Mouse (Mus musculus): ENCODE measurements around the gene Cldn14. TPM values are rescaled to one million over a fixed set of nuclear protein-coding genes. Genes with fewer than 3 reads are reported as not detected.

The Cldn14 gene
- total and polyA plus RNA-seq, 3 experiments = not detected

- WGBS = 90% methylated on average over 2 of the region's 2 CpGs
- intact Hi-C loops (cut with DNase I) = loop anchor here (5.0 kb wide), 1 partner anchor 42 kb away; no protein-coding TSS in a partner anchor
Measured at GRCm38 (mm10) chr16:93979316-93979715, 29.3 kb downstream of the Cldn14 start.

GRCm38 (mm10) chr16:93977587-93977986 is 31.1 kb downstream of the Cldn14 start:
- no peak overlapping the region for H3K9ac ChIP-seq (ENCODE audit: low read depth, low read length)
- H3K4me1 ChIP-seq (ENCODE audit: control insufficient read depth, insufficient read depth, low read length) = no peaks in the 10 kb centered on the region
- DNase-seq = no peak
- intact Hi-C loops (cut with DNase I) = loop anchor here (2.0 to 5.0 kb wide), 2 partner anchors 40 to 61 kb away; no protein-coding TSS in a partner anchor
- no peaks in the 10 kb centered on the region for H3K79me2 ChIP-seq (replicated peaks; ENCODE audit: control insufficient read depth, insufficient read depth, low read length)
- no peaks in the 10 kb centered on the region for H3K36me3 ChIP-seq (ENCODE audit: control insufficient read depth, insufficient read depth, low read length)
- H3K27ac ChIP-seq = no peak overlapping the region
- no peak overlapping the region for H3K4me3 ChIP-seq
- 69% methylated on average over 6 of the region's 6 CpGs for WGBS
- H3K27me3 ChIP-seq (ENCODE audit: control insufficient read depth, insufficient read depth, low read length) = no peaks in the 10 kb centered on the region
- no peak for TF ChIP-seq CTCF (IDR thresholded peaks at IDR 0.05)
- TF ChIP-seq POLR2A (IDR thresholded peaks at IDR 0.05; ENCODE audit: insufficient read depth, low read depth, low read length) = no peak
- TF ChIP-seq EP300 (IDR thresholded peaks at IDR 0.05; ENCODE audit: insufficient read depth, low read depth, low read length) = no peak

More at GRCm38 (mm10) chr16:93979316-93979715, 29.3 kb downstream of the Cldn14 start:
- Histone ChIP-seq H3K27me3 (ENCODE audit: control insufficient read depth, insufficient read depth, low read length) (no peaks in the 10 kb centered on the region), H3K4me1 (ENCODE audit: control insufficient read depth, insufficient read depth, low read length) (no peaks in the 10 kb centered on the region), H3K79me2 (replicated peaks; ENCODE audit: control insufficient read depth, insufficient read depth, low read length) (no peaks in the 10 kb centered on the region), H3K27ac (no peak overlapping the region), H3K4me3 (no peak overlapping the region), H3K36me3 (ENCODE audit: control insufficient read depth, insufficient read depth, low read length) (no peaks in the 10 kb centered on the region), H3K9ac (ENCODE audit: low read depth, low read length) (no peak overlapping the region)
- no peak for DNase-seq
- TF ChIP-seq CTCF (IDR thresholded peaks at IDR 0.05) (no peak), POLR2A (IDR thresholded peaks at IDR 0.05; ENCODE audit: insufficient read depth, low read depth, low read length) (no peak), EP300 (IDR thresholded peaks at IDR 0.05; ENCODE audit: insufficient read depth, low read depth, low read length) (no peak)

GRCm38 (mm10) chr16:93976907-93977306 is 31.7 kb downstream of the Cldn14 start:
- H3K27ac ChIP-seq = no peak overlapping the region
- no peak for DNase-seq
- H3K36me3 ChIP-seq (ENCODE audit: control insufficient read depth, insufficient read depth, low read length) = no peaks in the 10 kb centered on the region
- H3K4me1 ChIP-seq (ENCODE audit: control insufficient read depth, insufficient read depth, low read length) = no peaks in the 10 kb centered on the region
- H3K9ac ChIP-seq (ENCODE audit: low read depth, low read length) = no peak overlapping the region
- no peak overlapping the region for H3K4me3 ChIP-seq
- intact Hi-C loops (cut with DNase I) = loop anchor here (2.0 to 5.0 kb wide), 2 partner anchors 40 to 60 kb away; no protein-coding TSS in a partner anchor
- H3K79me2 ChIP-seq (replicated peaks; ENCODE audit: control insufficient read depth, insufficient read depth, low read length) = no peaks in the 10 kb centered on the region
- no peaks in the 10 kb centered on the region for H3K27me3 ChIP-seq (ENCODE audit: control insufficient read depth, insufficient read depth, low read length)
- 54% methylated on average over 3 of the region's 3 CpGs for WGBS
- TF ChIP-seq CTCF (IDR thresholded peaks at IDR 0.05) (peak; percentile 71), EP300 (IDR thresholded peaks at IDR 0.05; ENCODE audit: insufficient read depth, low read depth, low read length) (no peak)

GRCm38 (mm10) chr16:93975430-93975829 is 33.2 kb downstream of the Cldn14 start:
- H3K36me3 ChIP-seq (ENCODE audit: control insufficient read depth, insufficient read depth, low read length) = no peaks in the 10 kb centered on the region
- no peak for TF ChIP-seq CTCF (IDR thresholded peaks at IDR 0.05)
- no peak for TF ChIP-seq EP300 (IDR thresholded peaks at IDR 0.05; ENCODE audit: insufficient read depth, low read depth, low read length)
- no peak for TF ChIP-seq POLR2A (IDR thresholded peaks at IDR 0.05; ENCODE audit: insufficient read depth, low read depth, low read length)

GRCm38 (mm10) chr16:93974278-93974677 is 34.4 kb downstream of the Cldn14 start:
- Histone ChIP-seq H3K9ac (ENCODE audit: low read depth, low read length) (no peak overlapping the region), H3K36me3 (ENCODE audit: control insufficient read depth, insufficient read depth, low read length) (no peaks in the 10 kb centered on the region), H3K79me2 (replicated peaks; ENCODE audit: control insufficient read depth, insufficient read depth, low read length) (no peaks in the 10 kb centered on the region), H3K4me3 (no peak overlapping the region), H3K27me3 (ENCODE audit: control insufficient read depth, insufficient read depth, low read length) (no peaks in the 10 kb centered on the region), H3K4me1 (ENCODE audit: control insufficient read depth, insufficient read depth, low read length) (no peaks in the 10 kb centered on the region), H3K27ac (no peak overlapping the region)
- 44% methylated on average over 8 of the region's 8 CpGs for WGBS
- no peak for DNase-seq
- intact Hi-C loops (cut with DNase I) = no loop called here
- TF ChIP-seq POLR2A (IDR thresholded peaks at IDR 0.05; ENCODE audit: insufficient read depth, low read depth, low read length) = no peak
- no peak for TF ChIP-seq EP300 (IDR thresholded peaks at IDR 0.05; ENCODE audit: insufficient read depth, low read depth, low read length)
- TF ChIP-seq CTCF (IDR thresholded peaks at IDR 0.05) = no peak

More at GRCm38 (mm10) chr16:93975430-93975829, 33.2 kb downstream of the Cldn14 start:
- intact Hi-C loops (cut with DNase I) = loop anchor here (5.0 kb wide), 1 partner anchor 38 kb away; no protein-coding TSS in a partner anchor
- 75% methylated on average over 12 of the region's 12 CpGs for WGBS
- no peak for DNase-seq
- H3K4me1 ChIP-seq (ENCODE audit: control insufficient read depth, insufficient read depth, low read length) = no peaks in the 10 kb centered on the region
- no peak overlapping the region for H3K4me3 ChIP-seq
- no peaks in the 10 kb centered on the region for H3K27me3 ChIP-seq (ENCODE audit: control insufficient read depth, insufficient read depth, low read length)
- no peak overlapping the region for H3K27ac ChIP-seq
- no peaks in the 10 kb centered on the region for H3K79me2 ChIP-seq (replicated peaks; ENCODE audit: control insufficient read depth, insufficient read depth, low read length)
- no peak overlapping the region for H3K9ac ChIP-seq (ENCODE audit: low read depth, low read length)

GRCm38 (mm10) chr16:93973554-93973953 is 35.1 kb downstream of the Cldn14 start:
- intact Hi-C loops (cut with DNase I) = no loop called here
- Histone ChIP-seq H3K79me2 (replicated peaks; ENCODE audit: control insufficient read depth, insufficient read depth, low read length) (no peaks in the 10 kb centered on the region), H3K36me3 (ENCODE audit: control insufficient read depth, insufficient read depth, low read length) (no peaks in the 10 kb centered on the region), H3K4me1 (ENCODE audit: control insufficient read depth, insufficient read depth, low read length) (no peaks in the 10 kb centered on the region), H3K27ac (no peak overlapping the region), H3K4me3 (no peak overlapping the region), H3K27me3 (ENCODE audit: control insufficient read depth, insufficient read depth, low read length) (no peaks in the 10 kb centered on the region), H3K9ac (ENCODE audit: low read depth, low read length) (no peak overlapping the region)
- 47% methylated on average over 5 of the region's 5 CpGs for WGBS
- DNase-seq = peak; percentile 20 to 28
- TF ChIP-seq POLR2A (IDR thresholded peaks at IDR 0.05; ENCODE audit: insufficient read depth, low read depth, low read length) = no peak

All from heart, adult 2 months (tissue).